Mouse (Mus musculus): Measurements from ENCODE around the gene Padi4. TPM values are rescaled to one million over a fixed set of nuclear protein-coding genes. Genes with fewer than 3 reads are reported as not detected.

The Padi4 gene
- total RNA-seq, 2 experiments from 2014 or later: 0.35 to 0.90 TPM

- DNase-seq: peak; percentile 44
Observed at GRCm38 (mm10) chr4:140701716-140702561, 72.1 kb downstream of the Padi4 start.

- DNase-seq: peak; percentile 90
Observed at GRCm38 (mm10) chr4:140701049-140701715, 72.9 kb downstream of the Padi4 start.

GRCm38 (mm10) chr4:140700269-140701018 is 73.6 kb downstream of the Padi4 start, which contains the start of gene Rcc2:
TSS of gene Rcc2 (plus strand) at chr4:140700541.
- no peak for DNase-seq

- DNase-seq: peak; percentile 53
Observed at GRCm38 (mm10) chr4:140699441-140700127, 74.5 kb downstream of the Padi4 start.

Small RNA genes within 50 kb of the gene (microRNA-seq; reads per million reads assigned to microRNA genes)
- gene Gm25951: 0 to 0.25 reads per million in 2 experiments

Other genes with a start within 250 kb of the Padi4 start
- gene Arhgef10l, start 108.2 kb downstream of the Padi4 start, total RNA-seq (2021): 10 to 100 TPM; 50.3 to 53.7 TPM
- 10 to 100 TPM; 23.4 to 30.2 TPM for gene Rcc2, start 73.7 kb downstream of the Padi4 start, total RNA-seq (2021)
- not detected for gene Padi6, start 31.6 kb downstream of the Padi4 start, total RNA-seq (2021)
- gene Padi3, start 36.4 kb upstream of the Padi4 start, total RNA-seq (2021): under 1 TPM; 0.65 to 0.75 TPM
- under 1 TPM in 1 of 2 experiments, not detected in 1; 0.09 TPM for gene Padi1, start 71.5 kb upstream of the Padi4 start, total RNA-seq (2021)
- gene Padi2, start 132.1 kb upstream of the Padi4 start, total RNA-seq (2021): 100 to 1,000 TPM in 1 of 2 experiments, 10 to 100 TPM in 1; 96.8 to 105 TPM
- gene Sdhb, start 187.0 kb upstream of the Padi4 start, total RNA-seq (2021): 100 to 1,000 TPM; 406 to 464 TPM
- 10 to 100 TPM; 19.1 to 25.9 TPM for gene Atp13a2, start 212.6 kb upstream of the Padi4 start, total RNA-seq (2021)
- 10 to 100 TPM; 79.1 to 88.6 TPM for gene Mfap2, start 236.2 kb upstream of the Padi4 start, total RNA-seq (2021)